Mouse (Mus musculus) naive thymus-derived CD4-positive, alpha-beta T cell, adult 2 months (primary cell): ENCODE data around the gene Abi2.
"Not testable (repeated sequence)": the region's sequence is repeated elsewhere in the genome, so short reads cannot be mapped to it uniquely, and the experiment has no call there.

ENCODE experiments used
- DNase-seq: peaks from one replicate; pipeline ENCODE4 v3.0.0-alpha.2; 2011; ENCODE audit warnings: low read depth

Gene Abi2

DNA sequence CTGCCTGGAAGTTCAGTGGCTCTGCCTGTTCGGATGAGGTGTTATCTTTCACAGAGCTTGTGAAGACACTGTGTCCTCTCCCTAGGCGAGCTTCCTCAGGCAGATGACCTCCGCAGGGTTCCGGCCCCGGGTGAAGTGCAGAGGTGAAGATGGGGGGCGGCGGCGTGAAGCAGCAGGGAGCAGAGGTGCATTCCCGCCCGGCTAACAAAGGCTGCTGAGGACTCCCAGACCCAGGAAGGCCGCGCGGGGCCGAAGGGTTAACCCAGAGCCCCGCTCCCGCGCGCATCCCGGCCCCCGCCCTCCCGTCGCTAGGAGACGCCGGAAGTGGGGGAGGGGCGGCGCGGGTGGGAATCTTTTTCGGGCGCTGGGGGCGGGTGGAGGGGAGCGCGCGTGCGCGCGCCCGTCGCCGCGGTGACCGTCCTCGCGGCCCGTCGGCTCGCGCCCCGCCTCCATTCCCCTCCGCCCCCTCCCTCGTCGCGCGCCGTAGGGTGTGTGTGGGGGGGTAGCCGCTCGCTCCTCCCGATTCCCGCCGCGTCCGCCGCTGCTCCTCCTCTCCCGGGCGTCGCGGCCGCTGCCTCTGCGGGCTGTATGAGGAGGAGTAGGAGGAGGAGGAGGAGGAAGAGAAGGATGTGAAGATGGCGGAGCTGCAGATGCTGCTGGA is at the start of gene Abi2:
TSS of gene Abi2 (plus strand) at position 452 of the 661 bp plus-strand sequence.
- peak; percentile 71 for DNase-seq

DNA sequence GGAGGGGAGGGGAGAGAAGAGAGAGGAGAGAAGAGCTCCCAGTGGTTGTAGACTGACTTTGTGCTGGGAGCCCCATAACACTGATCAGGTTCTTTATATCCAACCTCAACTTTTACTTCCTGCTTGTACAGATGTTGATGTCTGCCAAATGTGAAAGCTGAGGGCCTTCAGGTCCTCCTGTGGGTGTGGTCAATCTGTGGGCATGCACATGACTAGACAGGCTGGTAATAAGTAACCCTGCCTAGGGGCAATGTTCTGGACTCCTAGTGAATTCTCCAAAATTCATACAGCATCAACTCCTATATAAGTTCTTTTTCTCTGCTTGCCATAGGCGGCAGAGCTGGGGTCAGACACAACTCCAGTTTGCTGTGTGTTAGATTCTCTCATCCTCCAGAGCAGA is 47.8 kb upstream of the Abi2 start:
- DNase-seq: peak; percentile 19

DNA sequence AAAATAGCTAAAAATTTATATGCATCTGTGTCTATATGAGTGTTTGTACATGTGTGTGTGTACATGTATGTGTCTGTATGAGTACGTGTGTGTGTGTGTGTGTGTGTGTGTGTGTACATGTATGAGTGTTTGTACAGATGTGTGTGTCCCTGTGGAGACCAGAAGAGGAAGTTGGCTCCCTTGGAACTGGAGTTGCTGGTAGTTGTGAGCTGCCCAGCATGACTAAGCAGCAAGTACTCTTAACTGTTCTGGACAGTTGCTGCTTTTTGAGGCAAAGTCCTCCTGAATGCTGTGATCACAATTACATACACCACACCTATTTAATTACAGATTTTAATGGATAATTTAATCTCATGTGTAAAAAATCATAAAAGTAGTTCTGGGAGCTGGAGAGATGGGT is 32.9 kb upstream of the Abi2 start:
- no peak for DNase-seq

DNA sequence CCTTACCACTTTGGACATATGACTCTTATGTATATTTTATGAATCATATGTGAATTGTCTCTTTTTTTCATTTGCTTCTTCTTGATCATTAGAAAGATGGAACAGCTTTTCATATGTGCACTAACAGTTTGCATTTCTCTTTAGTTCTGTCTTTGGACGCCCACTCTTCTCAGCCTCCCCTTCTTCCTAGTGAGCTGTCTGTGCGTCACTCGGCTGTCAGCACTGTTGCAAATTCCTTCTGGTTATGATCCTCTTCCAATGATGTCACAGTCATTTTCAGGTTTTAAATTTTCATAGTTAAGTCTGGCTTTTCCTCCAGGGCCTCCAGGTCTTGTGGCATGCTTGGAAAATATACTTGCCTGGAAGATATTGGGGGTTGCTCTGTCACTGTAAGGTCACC is 27.5 kb upstream of the Abi2 start:
- DNase-seq: no peak

DNA sequence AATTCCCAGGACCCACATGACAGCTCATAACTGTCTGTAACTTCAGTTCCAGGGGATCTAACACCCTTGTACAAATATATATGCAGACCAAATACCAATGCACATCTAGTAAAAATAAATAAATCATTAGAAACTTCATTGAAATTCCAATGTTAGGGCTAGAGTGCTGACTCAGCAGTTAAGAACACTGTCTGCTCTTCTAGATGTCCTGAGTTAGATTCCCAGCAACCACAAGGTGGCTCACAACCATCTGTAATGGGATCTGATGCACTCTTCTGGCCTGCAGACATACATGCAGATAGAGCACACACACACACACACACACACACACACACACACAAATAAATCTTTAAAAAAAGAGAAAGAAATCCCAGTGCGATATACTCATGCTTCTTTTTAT is 4.6 kb upstream of the Abi2 start:
- peak; percentile 31 for DNase-seq

DNA sequence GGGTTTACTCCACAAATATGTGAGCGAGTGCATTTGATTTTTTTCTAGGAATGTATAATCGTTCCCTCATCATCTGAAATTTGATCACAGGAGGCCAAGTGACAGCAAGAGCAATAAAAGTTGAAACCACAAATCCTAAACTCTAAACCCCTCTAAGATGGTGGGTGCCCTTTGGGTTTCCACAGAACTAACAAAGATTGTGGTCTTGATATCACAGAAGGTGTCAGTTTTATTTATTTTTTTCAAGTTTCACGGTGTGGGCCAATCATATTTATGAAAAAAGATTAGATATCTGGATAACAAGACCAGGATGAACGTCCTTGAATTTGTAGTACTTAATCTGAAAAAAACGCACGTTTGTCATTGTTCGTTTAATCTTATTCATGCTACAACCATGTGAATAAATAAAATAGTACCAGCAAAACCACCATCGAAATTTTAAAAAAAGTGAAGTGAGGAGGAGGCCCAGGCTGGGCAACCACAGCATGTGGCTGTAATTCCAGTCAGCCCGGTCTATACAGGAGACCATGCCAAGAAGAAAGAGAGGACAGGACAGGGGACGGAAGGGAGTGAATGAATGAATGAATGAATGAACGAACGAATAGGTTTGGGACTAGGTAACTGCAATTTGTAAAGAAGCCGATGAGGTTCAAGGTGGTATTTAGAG is 785 bp upstream of the Abi2 start:
- no peak for DNase-seq

DNA sequence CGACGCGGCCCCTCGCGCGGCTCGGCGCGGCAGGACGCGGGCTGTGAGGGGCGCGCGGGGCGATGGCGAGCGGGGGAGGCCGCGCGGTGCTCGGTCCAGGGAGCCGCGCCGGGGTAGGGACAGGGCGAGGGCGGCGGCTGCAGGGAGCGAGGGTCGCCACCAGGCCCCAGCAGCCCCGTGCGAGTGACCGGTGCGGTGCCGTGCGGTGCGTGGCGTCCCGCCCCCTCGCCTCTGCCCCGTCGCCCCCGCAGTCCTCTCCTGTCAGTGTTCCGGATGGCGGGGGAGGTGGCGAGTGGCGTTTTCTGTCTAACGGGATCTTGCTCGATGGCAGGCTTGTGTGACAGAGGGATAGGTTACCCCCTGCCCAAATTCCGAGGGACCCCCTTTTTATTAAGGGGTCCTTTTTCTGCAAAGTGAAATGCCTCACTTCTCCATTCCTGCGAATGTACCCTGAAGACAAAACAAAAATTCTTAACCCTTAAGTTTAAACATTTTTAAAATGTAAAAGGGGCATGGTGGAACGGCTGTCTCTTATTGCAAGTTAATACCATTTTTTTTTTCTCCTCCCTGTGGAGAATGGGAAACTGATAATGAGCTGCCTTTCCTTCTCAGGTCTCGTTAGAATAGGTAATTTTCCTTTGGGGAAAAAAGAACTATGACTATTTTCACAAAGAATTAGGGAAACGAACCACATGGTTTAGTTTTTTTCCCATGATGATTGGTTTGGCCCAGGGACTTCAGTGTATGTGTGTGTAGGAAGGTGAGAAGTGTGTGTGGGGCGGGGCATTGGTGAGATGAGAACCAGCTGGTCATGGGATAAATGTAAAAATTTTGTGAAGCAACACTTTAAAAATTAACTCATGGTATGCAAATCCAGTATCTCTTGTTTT is 754 bp downstream of the Abi2 start:
- DNase-seq: peak; percentile 46

DNA sequence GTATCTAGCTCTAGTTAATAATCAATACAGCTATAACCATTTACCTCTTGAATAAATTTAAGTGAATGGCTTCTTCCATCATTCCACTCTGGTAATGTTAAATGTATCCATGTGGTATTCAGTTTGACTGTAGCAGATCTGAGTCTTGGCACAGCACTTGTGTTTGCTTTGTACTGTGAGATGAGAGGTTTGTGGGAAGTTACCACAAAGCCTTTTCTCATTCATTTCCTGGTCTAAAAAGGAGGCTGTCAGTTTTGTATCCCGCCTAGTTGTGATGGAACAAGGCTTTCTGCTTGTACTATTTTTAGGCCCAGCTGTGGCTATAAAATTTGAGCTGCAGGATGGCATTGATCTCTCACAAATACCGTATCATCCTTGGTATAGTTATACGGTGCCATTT is 7.3 kb downstream of the Abi2 start:
- DNase-seq: peak; percentile 84

DNA sequence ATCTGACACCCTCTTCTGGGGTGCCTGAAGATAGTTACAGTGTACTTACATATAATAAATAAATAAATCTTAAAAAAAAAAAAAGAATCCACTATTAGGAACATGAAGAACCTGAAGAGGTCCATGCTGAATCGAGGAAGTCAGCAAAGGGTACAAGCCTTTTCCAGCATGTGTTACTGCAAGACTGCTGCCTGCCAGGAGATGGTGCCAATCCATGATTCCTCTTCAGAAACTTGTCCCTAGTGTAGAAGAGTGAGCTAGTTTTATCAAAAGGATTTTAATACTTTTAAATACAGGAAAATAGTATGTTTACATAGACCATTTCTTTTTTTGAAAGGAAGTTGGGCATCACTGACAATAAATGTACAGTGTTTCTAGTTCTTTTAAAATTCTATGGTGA is 14.5 kb downstream of the Abi2 start:
- no peak for DNase-seq

DNA sequence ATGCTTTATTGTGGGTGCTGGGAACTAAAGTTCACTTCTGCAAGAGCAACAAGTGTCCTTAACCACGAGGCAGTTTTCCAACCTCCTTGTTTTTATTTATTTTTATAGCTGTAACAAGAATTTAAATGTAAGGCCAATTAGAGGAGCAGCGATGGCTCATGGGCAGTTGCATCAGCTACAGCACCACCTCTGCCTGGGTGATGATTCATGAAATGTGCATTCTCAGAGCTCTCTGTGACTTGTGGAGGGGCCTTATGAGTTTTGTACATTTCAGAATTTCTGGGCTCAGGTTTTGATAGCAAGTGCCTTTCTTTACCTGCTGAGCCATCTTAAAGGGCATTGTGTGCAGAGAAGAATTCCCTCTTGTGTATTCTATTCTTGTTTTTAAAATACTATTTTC is 18.9 kb downstream of the Abi2 start:
- no peak for DNase-seq

DNA sequence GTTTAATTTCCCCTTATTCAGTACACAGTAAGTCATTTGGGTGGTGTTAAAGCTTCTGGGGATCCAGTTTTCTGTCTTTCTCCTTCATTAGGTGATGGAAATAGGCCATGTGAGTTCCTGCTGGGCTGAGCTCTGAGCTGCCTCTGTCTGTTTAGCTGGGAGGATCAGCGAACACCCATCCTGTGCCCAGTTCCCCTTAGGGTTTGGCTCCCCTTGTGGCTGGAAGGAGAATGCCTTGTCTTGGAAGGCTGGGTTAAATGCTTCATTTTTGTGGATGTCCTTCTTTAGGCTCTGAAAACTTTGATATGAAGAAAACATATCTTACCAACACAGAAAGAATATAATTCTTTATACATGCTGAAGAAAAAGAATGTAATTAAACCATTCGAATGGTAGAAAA is 19.5 kb downstream of the Abi2 start:
- DNase-seq: peak; percentile 77

DNA sequence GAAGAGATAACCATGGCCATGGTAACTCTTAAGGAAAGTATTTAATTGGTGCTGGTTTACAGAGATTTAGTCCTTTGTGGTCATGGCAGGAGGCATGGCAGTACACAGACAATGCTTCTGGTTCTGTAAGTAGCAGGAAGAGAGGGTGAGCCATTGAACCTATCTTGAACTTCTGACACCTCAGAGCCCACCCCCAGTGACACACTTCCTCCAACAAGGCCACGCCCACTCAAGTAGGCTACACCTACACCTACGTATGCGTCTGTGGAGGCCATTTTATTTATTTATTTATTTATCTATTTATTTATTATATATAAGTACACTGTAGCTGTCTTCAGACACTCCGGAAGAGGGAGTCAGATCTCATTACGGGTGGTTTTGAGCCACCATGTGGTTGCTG is 22.1 kb downstream of the Abi2 start:
- DNase-seq: no peak

DNA sequence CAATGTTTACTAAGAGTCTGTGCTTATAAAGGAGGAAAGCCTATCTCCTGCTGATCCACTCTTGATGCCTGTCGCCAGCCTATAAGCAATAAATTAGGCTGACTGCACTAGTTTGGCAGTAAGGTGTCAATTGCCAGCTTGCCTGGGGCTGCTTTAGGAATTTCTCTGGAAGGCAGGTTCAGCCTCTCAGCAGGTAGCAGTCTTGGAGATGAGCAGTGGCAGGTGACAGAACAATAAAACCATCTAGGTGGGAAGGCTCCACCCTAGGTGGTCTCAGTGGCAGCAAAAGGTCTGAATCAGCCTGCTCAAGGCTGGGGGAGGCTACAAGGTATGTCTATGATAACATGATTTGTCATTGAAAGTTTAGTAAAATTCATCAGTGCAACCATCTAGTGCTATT is 23.1 kb downstream of the Abi2 start:
- DNase-seq: no peak

DNA sequence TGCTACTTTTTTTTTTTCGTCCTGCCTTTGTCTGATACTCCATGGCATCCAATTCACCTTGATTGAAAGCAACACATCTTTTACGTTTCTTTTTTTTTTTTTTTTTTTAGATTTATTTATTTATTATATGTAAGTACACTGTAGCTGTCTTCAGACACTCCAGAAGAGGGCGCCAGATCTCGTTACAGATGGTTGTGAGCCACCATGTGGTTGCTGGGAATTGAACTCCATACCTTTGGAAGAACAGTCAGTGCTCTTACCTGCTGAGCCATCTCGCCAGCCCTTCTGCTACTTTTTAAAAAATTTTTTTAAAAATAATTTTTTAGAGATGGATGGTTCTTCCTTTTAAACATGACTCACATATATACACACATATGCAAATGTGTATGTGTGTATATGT is 32.0 kb downstream of the Abi2 start:
- DNase-seq: not testable (repeated sequence)

DNA sequence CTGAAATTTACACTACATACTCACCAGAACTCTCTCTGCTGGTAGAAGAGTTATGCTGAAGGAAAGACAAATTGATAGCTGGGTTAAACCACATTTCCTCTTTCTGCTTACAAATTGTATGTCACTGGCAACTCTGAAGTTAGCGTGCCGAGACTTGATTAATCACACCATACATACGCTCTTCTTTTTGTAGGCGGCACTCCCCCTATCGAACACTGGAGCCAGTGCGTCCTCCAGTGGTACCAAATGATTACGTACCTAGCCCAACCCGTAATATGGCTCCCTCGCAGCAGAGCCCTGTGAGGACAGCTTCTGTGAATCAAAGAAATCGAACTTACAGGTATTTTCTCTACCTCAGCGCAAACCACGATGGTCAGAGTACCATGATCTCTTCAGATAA is 37.6 kb downstream of the Abi2 start:
- DNase-seq: peak; percentile 83

DNA sequence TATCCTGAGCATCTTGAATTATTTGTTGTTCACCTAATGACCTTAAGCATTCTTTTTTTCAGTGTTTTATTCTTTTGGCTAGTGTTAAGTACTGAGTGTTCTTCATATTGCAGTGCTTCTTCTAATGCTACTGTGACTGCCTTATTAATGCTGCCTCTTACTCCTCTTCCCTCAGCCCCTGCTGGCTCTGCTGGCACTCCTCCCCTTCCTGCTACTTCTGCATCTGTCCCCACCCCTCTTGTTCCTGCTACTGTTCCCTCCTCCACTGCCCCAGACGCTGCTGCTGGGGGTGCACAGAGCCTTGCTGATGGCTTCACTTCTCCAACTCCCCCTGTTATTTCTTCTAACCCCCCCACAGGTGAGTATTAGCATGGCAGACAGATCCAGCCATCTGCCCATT is 40.5 kb downstream of the Abi2 start:
- no peak for DNase-seq

DNA sequence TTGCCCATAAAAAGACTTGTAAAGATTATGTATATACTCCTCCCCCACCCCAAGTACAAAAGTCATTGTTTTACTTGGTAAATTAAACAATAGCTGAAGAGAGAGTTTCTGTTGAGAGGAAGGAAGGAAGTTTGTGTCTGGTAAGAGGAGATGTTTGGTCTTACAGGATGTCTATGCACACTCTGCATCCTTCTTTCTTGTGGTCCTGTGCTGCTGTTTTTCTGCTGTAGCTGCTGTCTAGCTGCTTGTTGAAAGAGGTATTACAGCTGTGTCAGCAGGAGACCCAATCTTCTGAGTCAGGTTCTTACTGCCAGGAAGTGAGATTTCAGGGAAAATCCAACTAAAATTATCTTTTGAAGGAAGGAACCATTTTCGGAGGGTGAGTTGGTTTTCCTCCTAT is 51.2 kb downstream of the Abi2 start:
- peak; percentile 63 for DNase-seq

DNA sequence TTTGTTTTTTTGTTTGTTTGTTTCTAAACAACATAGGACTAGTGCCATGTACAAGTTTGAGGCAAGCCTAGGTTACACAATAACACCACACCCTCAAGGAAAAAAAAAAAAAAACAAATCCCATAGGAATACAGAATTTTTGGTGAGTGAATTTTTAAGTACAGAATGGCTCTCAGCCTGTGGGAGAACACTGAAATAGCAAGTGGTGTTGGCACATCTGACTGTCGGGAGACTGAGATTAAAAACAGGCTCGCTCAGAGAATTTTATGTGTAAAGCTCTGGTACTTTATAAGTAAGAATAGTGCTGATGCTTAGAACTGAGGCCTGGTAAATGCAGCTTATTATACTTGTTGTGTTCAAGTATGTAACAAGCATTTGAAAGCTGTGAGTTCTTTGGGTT is 60.1 kb downstream of the Abi2 start:
- no peak for DNase-seq

DNA sequence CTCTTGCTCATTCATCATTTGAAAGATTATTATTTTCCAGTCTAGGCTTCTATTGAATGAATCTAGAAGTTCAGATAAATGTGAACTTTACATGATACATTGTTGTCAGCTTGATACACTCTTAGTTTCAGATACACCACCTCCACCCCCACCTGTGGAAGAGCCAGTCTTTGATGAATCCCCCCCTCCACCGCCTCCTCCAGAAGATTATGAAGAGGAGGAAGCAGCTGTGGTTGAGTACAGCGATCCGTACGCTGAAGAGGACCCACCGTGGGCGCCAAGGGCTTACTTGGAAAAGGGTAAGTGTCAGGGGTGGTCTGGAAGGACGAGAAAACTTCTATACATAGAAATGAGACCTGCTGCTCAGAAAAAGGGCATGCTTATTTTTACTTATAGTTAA is 61.1 kb downstream of the Abi2 start:
- DNase-seq: no peak

DNA sequence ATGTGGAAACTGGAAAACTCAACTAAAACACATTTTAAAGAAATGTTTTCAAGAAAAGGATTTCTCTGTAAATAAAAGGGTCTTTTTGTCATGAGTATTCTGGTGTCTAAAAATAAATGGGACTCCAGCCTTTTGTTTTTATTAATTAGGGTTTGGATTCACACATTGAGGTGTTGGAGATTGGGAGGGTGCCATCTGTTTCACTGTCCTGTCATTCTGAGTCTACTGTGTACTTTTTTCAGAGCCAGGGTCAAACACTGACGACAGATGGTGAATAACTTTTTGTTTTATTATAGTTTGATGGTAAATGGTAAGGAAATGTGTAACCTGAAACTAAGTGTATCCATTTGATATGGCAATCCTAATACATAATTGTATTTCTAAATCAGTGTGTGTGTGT is 72.1 kb downstream of the Abi2 start:
- DNase-seq: no peak

DNA sequence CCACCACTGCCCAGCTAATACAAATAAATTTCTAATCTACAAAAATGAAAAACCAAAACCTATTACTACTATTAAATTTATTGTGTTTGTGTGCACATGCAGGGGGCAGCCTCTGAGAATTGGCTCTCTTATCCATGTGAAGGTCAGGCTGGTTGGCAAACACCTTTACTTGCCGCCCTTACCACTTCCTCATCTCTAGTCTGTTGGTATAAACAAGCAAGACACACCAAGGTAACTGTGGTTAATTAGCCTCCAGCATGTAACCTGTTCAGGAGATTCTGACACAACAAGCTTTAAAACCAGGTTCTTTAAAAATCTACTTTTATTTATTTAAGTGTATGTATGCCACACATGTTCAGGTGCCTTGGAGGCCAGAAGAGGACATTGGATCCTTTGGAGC is 73.5 kb downstream of the Abi2 start:
- peak; percentile 52 for DNase-seq

DNA sequence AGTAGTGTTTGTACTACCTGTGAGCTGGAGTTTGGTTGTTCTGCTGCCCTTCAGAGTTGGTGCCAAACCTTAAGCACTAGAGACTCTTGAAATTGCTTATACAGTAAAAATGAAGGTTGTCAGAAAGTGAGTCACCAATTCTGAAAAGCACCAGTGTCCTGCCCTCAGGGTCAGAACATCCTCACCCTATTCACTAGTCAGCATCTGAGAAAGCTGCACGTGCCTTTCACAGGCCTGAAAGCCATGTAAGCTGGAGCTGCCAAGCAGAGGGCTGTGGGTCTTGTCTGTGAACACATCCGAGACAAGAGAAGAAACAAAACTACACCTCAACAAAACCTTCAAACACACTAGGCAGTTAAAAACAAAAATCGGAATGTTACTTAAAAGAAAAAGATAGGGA is 76.2 kb downstream of the Abi2 start:
- no peak for DNase-seq

DNA sequence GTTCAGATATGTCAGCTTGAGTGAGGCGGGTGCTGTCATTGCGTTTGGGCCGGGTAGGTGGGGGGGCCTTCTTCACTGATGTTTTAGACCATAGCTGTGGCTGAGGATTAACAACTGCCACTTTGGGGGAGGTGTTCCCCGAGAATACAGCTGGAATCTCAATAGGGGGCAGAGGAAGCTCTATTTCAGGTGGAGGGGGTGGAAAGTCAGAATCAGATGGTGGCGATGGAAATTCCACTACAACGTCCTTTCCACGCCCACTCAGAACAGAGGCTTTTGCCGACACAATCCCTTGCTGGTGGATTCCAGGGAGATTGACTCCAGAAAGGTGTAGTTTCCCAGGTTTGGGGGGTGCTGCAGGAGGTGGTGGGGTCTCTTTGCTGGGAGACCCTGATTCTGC is 79.2 kb downstream of the Abi2 start:
- no peak for DNase-seq
